Mouse (Mus musculus) left cerebral cortex, adult 8-10 months (tissue): ENCODE measurements around the gene Gm45021. TPM values are rescaled to one million over a fixed set of nuclear protein-coding genes. Genes with fewer than 3 reads are reported as not detected.

ENCODE experiments used
- DNase-seq, 2 experiments: peaks; one replicate each; pipeline ENCODE4 v3.0.0; 2022; ENCODE audit warnings: low spot score in 2 of 2
- total RNA-seq, 4 experiments: library from RNA; stranded (reverse); gene quantifications; 2 replicates each; pipeline ENCODE4 v1.2.4; 2022

The Gm45021 gene
- total RNA-seq, 4 experiments from 2014 or later, result not detected

- no peak for DNase-seq
These were observed 16.8 kb upstream of the Gm45021 start, which contains the start of gene Rarres2 for GRCm38 (mm10) chr6:48572572-48573061. Rarres2 (minus strand) TSS chr6:48572789.

GRCm38 (mm10) chr6:48573280-48573679 is 16.1 kb upstream of the Gm45021 start:
- DNase-seq, result no peak

GRCm38 (mm10) chr6:48573981-48574380 is 15.4 kb upstream of the Gm45021 start:
- DNase-seq, result no peak

GRCm38 (mm10) chr6:48578736-48579135 is 10.7 kb upstream of the Gm45021 start:
- no peak for DNase-seq

GRCm38 (mm10) chr6:48579215-48579648 is 10.2 kb upstream of the Gm45021 start:
- no peak for DNase-seq

GRCm38 (mm10) chr6:48581257-48581656 is 8.2 kb upstream of the Gm45021 start:
- no peak for DNase-seq

GRCm38 (mm10) chr6:48582037-48582436 is 7.4 kb upstream of the Gm45021 start:
- no peak for DNase-seq

- no peak for DNase-seq
These were observed 1.9 kb downstream of the Gm45021 start for GRCm38 (mm10) chr6:48591221-48591845.

GRCm38 (mm10) chr6:48591871-48592270 is 2.5 kb downstream of the Gm45021 start:
- no peak for DNase-seq

GRCm38 (mm10) chr6:48593158-48594042 is 4.0 kb downstream of the Gm45021 start, which contains the start of the genes Repin1 and Gm44965:
Repin1 (plus strand) TSS chr6:48593883.
Gm44965 (plus strand) TSS chr6:48593941.
- DNase-seq, result peak; percentile 91 to 92

GRCm38 (mm10) chr6:48594043-48594738 is 4.8 kb downstream of the Gm45021 start:
- DNase-seq, result peak; percentile 55 to 56

GRCm38 (mm10) chr6:48595278-48595677 is 5.9 kb downstream of the Gm45021 start:
- DNase-seq, result peak in 1 of 2 experiments; percentile 49

GRCm38 (mm10) chr6:48596545-48597232 is 7.3 kb downstream of the Gm45021 start:
- no peak for DNase-seq

- DNase-seq, result no peak
These were observed 7.8 kb downstream of the Gm45021 start for GRCm38 (mm10) chr6:48597233-48597625.

GRCm38 (mm10) chr6:48600594-48600993 is 11.2 kb downstream of the Gm45021 start:
- no peak for DNase-seq

- DNase-seq, result peak; percentile 90 to 97
These were observed 12.1 kb downstream of the Gm45021 start, which contains the start of gene Zfp775 for GRCm38 (mm10) chr6:48601271-48602079. Zfp775 (plus strand) TSS chr6:48602063.

GRCm38 (mm10) chr6:48602080-48602741 is 12.8 kb downstream of the Gm45021 start:
- DNase-seq, result peak; percentile 36 to 53

GRCm38 (mm10) chr6:48608124-48608523 is 18.7 kb downstream of the Gm45021 start:
- no peak for DNase-seq

- DNase-seq, result no peak
These were observed 20.1 kb downstream of the Gm45021 start for GRCm38 (mm10) chr6:48609512-48609911.
